Mouse (Mus musculus): Measurements from ENCODE around the gene Paqr4.

DNA sequence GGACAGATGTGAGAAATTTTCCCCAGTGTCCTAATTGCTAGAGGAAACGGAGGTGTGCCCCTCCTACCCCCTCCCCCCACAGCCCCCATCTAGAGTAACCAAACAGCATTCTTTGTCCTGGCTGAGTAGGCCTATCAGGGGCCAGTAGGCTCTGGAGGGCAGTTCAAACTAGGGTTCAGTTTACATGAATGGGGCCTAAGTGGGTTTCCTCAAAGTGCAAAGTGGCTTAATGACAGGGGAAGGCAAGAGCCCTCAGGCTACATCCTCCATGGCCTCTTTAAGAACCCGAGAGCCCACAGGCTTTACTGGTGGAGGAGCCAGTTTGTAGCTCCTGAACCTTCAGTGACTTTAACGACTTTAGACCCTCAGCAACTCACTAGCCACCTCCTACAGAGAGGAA, 44.9 kb downstream of the Paqr4 start:
- TF ChIP-seq TAL1 (IDR thresholded peaks at IDR 0.05; ENCODE audit: low read length) (no peak), GATA1 (IDR thresholded peaks at IDR 0.05; ENCODE audit: low read length) (no peak)
